Mouse (Mus musculus): ENCODE measurements at regions not wholly inside any gene's neighbourhood (a gene's known extent, or its start where the extent isn't known, plus 50 kb on each side); places are given as distances from the start of the nearest gene placed in this dataset.

- peaks cover 21% of the 10 kb centered on the region for H3K4me1 ChIP-seq (ENCODE audit: control insufficient read depth, insufficient read depth, low read length)
- TF ChIP-seq EP300 (IDR thresholded peaks at IDR 0.05; ENCODE audit: insufficient read depth, low read depth, low read length), result no peak
- TF ChIP-seq CTCF (IDR thresholded peaks at IDR 0.05), result no peak
- no peak for TF ChIP-seq POLR2A (IDR thresholded peaks at IDR 0.05; ENCODE audit: insufficient read depth, low read depth, low read length)
- WGBS, result 37% methylated on average over 5 of the region's 5 CpGs
- peak overlapping the region; percentile 53 for H3K27ac ChIP-seq
- DNase-seq, result no peak
- H3K79me2 ChIP-seq (replicated peaks; ENCODE audit: control insufficient read depth, insufficient read depth, low read length), result no peaks in the 10 kb centered on the region
- H3K4me3 ChIP-seq, result no peak overlapping the region
- intact Hi-C loops (cut with DNase I), result no loop called here
- H3K27me3 ChIP-seq (ENCODE audit: control insufficient read depth, insufficient read depth, low read length), result no peaks in the 10 kb centered on the region
- H3K36me3 ChIP-seq (ENCODE audit: control insufficient read depth, insufficient read depth, low read length), result 0 out of 2 replicates have a peak, but pooled peaks cover 2% of the 10 kb centered on the region
- no peak overlapping the region for H3K9ac ChIP-seq (ENCODE audit: low read depth, low read length)
Measured at GRCm38 (mm10) chr12:79993821-79994571, 118.8 kb downstream of the Zfp36l1 start.

GRCm38 (mm10) chr12:79991279-79991678, 121.5 kb downstream of the Zfp36l1 start:
- H3K4me1 ChIP-seq (ENCODE audit: control insufficient read depth, insufficient read depth, low read length), result peaks cover 21% of the 10 kb centered on the region
- H3K36me3 ChIP-seq (ENCODE audit: control insufficient read depth, insufficient read depth, low read length), result peaks cover 4% of the 10 kb centered on the region; the same call in 1 of the 2 replicates

GRCm38 (mm10) chr12:79990751-79991150, 122.1 kb downstream of the Zfp36l1 start:
- Histone ChIP-seq H3K4me3 (no peak overlapping the region), H3K27ac (no peak overlapping the region; the same call in 1 of the 2 replicates), H3K79me2 (replicated peaks; ENCODE audit: control insufficient read depth, insufficient read depth, low read length) (no peaks in the 10 kb centered on the region), H3K27me3 (ENCODE audit: control insufficient read depth, insufficient read depth, low read length) (no peaks in the 10 kb centered on the region), H3K36me3 (ENCODE audit: control insufficient read depth, insufficient read depth, low read length) (peaks cover 7% of the 10 kb centered on the region; the same call in 1 of the 2 replicates), H3K9ac (ENCODE audit: low read depth, low read length) (no peak overlapping the region), H3K4me1 (ENCODE audit: control insufficient read depth, insufficient read depth, low read length) (peaks cover 23% of the 10 kb centered on the region)
- 61% methylated on average over 4 of the region's 4 CpGs for WGBS
- no peak for TF ChIP-seq POLR2A (IDR thresholded peaks at IDR 0.05; ENCODE audit: insufficient read depth, low read depth, low read length)
- TF ChIP-seq CTCF (IDR thresholded peaks at IDR 0.05), result no peak
- no peak for TF ChIP-seq EP300 (IDR thresholded peaks at IDR 0.05; ENCODE audit: insufficient read depth, low read depth, low read length)
- no peak for DNase-seq
- intact Hi-C loops (cut with DNase I), result no loop called here

More at GRCm38 (mm10) chr12:79991279-79991678, 121.5 kb downstream of the Zfp36l1 start:
- intact Hi-C loops (cut with DNase I), result no loop called here
- Histone ChIP-seq H3K4me3 (no peak overlapping the region), H3K27me3 (ENCODE audit: control insufficient read depth, insufficient read depth, low read length) (no peaks in the 10 kb centered on the region), H3K9ac (ENCODE audit: low read depth, low read length) (no peak overlapping the region), H3K27ac (no peak overlapping the region; the same call in 1 of the 2 replicates), H3K79me2 (replicated peaks; ENCODE audit: control insufficient read depth, insufficient read depth, low read length) (no peaks in the 10 kb centered on the region)
- 82% methylated on average over 5 of the region's 5 CpGs for WGBS
- TF ChIP-seq CTCF (IDR thresholded peaks at IDR 0.05) (no peak), POLR2A (IDR thresholded peaks at IDR 0.05; ENCODE audit: insufficient read depth, low read depth, low read length) (no peak), EP300 (IDR thresholded peaks at IDR 0.05; ENCODE audit: insufficient read depth, low read depth, low read length) (no peak)
- DNase-seq, result no peak

GRCm38 (mm10) chr12:79989582-79990110, 123.2 kb downstream of the Zfp36l1 start:
- no peaks in the 10 kb centered on the region for H3K79me2 ChIP-seq (replicated peaks; ENCODE audit: control insufficient read depth, insufficient read depth, low read length)
- WGBS, result 69% methylated on average over 9 of the region's 9 CpGs
- no peak overlapping the region for H3K4me3 ChIP-seq
- peaks cover 24% of the 10 kb centered on the region for H3K4me1 ChIP-seq (ENCODE audit: control insufficient read depth, insufficient read depth, low read length)
- peaks cover 12% of the 10 kb centered on the region; the same call in 1 of the 2 replicates for H3K36me3 ChIP-seq (ENCODE audit: control insufficient read depth, insufficient read depth, low read length)
- DNase-seq, result no peak
- H3K27ac ChIP-seq, result no peak overlapping the region
- H3K9ac ChIP-seq (ENCODE audit: low read depth, low read length), result no peak overlapping the region
- TF ChIP-seq CTCF (IDR thresholded peaks at IDR 0.05), result no peak
- TF ChIP-seq POLR2A (IDR thresholded peaks at IDR 0.05; ENCODE audit: insufficient read depth, low read depth, low read length), result no peak
- no peak for TF ChIP-seq EP300 (IDR thresholded peaks at IDR 0.05; ENCODE audit: insufficient read depth, low read depth, low read length)
- intact Hi-C loops (cut with DNase I), result no loop called here
- no peaks in the 10 kb centered on the region for H3K27me3 ChIP-seq (ENCODE audit: control insufficient read depth, insufficient read depth, low read length)

GRCm38 (mm10) chr12:79988401-79989358, 124.1 kb downstream of the Zfp36l1 start:
- no peak for DNase-seq
- no peak overlapping the region for H3K27ac ChIP-seq
- H3K79me2 ChIP-seq (replicated peaks; ENCODE audit: control insufficient read depth, insufficient read depth, low read length), result no peaks in the 10 kb centered on the region
- whole genome bisulfite sequencing, result 73% methylated on average over 11 of the region's 11 CpGs
- intact Hi-C loops (cut with DNase I), result no loop called here
- no peaks in the 10 kb centered on the region for H3K27me3 ChIP-seq (ENCODE audit: control insufficient read depth, insufficient read depth, low read length)
- peaks cover 12% of the 10 kb centered on the region; the same call in 1 of the 2 replicates for H3K36me3 ChIP-seq (ENCODE audit: control insufficient read depth, insufficient read depth, low read length)
- H3K9ac ChIP-seq (ENCODE audit: low read depth, low read length), result no peak overlapping the region
- H3K4me1 ChIP-seq (ENCODE audit: control insufficient read depth, insufficient read depth, low read length), result peaks cover 18% of the 10 kb centered on the region
- TF ChIP-seq POLR2A (IDR thresholded peaks at IDR 0.05; ENCODE audit: insufficient read depth, low read depth, low read length), result no peak
- TF ChIP-seq CTCF (IDR thresholded peaks at IDR 0.05), result no peak
- TF ChIP-seq EP300 (IDR thresholded peaks at IDR 0.05; ENCODE audit: insufficient read depth, low read depth, low read length), result no peak
- H3K4me3 ChIP-seq, result no peak overlapping the region

Measured in heart, adult 2 months (tissue).